Mouse (Mus musculus): Measurements from ENCODE around the gene Glis2. TPM values are rescaled to one million over a fixed set of nuclear protein-coding genes. Genes with fewer than 3 reads are reported as not detected.

Gene Glis2
- total and polyA plus RNA-seq, 3 experiments, result 0.59 to 3.3 (median 2.5) TPM

GRCm38 (mm10) chr16:4634681-4635080, 40.2 kb downstream of the Glis2 start:
- no peaks in the 10 kb centered on the region for H3K27me3 ChIP-seq (replicated peaks)
- TF ChIP-seq CTCF (conservative IDR thresholded peaks at IDR 0.05 in 1 of 2, IDR thresholded peaks at IDR 0.05 in 1 of 2; ENCODE audit: low read depth in 2 of 2, low read length in 2 of 2), result no peak
- no peak for TF ChIP-seq GABPA (IDR thresholded peaks at IDR 0.05; ENCODE audit: insufficient replicate concordance, low read depth, low read length)
- TF ChIP-seq MAFK (IDR thresholded peaks at IDR 0.05; ENCODE audit: insufficient replicate concordance, low read length), result no peak
- no peak for TF ChIP-seq SMC3 (IDR thresholded peaks at IDR 0.05; ENCODE audit: low read depth, low read length)
- no peak for TF ChIP-seq NRF1 (IDR thresholded peaks at IDR 0.05; ENCODE audit: low read depth, low read length)
- no peak for TF ChIP-seq TCF12 (IDR thresholded peaks at IDR 0.05; ENCODE audit: low read depth, low read length)
- TF ChIP-seq UBTF (IDR thresholded peaks at IDR 0.05; ENCODE audit: low read depth, low read length), result no peak
- peaks cover 60 to 92% of the 10 kb centered on the region in 2 experiments for H3K36me3 ChIP-seq (replicated peaks in 1 of 2; ENCODE audit: control insufficient read depth in 1 of 2, insufficient read depth in 1 of 2, low read length in 1 of 2)
- dilution Hi-C loops (cut with MboI; ENCODE audit: extremely low pct_ligation_motif_present, extremely low pct_unique_long_range_greater_than_20kb, low sequenced_read_pairs) (no loop called here), in situ Hi-C loops (cut with MboI; ENCODE audit: low pct_ligation_motif_present, low pct_unique_long_range_greater_than_20kb, low sequenced_read_pairs) (loop anchor here (5.0 to 25.0 kb wide), 2 partner anchors 38 to 503 kb away; partner anchors contain the start of genes Ppl and Sec14l5)
- H3K4me3 ChIP-seq (replicated peaks in 1 of 3; ENCODE audit: low read depth in 2 of 3, low read length in 2 of 3, poor library complexity in 1 of 3), result no peak overlapping the region
- H3K9me3 ChIP-seq (replicated peaks; ENCODE audit: low read length), result no peaks in the 10 kb centered on the region
- no peak for DNase-seq (ENCODE audit: extremely low read depth)
- no peak overlapping the region for H3K4me2 ChIP-seq (ENCODE audit: insufficient read depth, low read depth, poor library complexity, severe bottlenecking)
- no peak overlapping the region for H3K9ac ChIP-seq (ENCODE audit: insufficient read depth, low read depth)
- H3K79me2 ChIP-seq (replicated peaks; ENCODE audit: control insufficient read depth, extremely low read depth, insufficient read depth, poor library complexity, severe bottlenecking), result no peaks in the 10 kb centered on the region
- peaks cover 0 to 16% of the 10 kb centered on the region in 2 experiments; a peak in 2 of 4 replicates for H3K4me1 ChIP-seq (ENCODE audit: control insufficient read depth in 1 of 2, insufficient read depth in 2 of 2)
- H3K27ac ChIP-seq (ENCODE audit: insufficient read depth, low read depth), result no peak overlapping the region

- Histone ChIP-seq H3K36me3 (replicated peaks in 1 of 2; ENCODE audit: control insufficient read depth in 1 of 2, insufficient read depth in 1 of 2, low read length in 1 of 2) (peaks cover 54 to 81% of the 10 kb centered on the region in 2 experiments), H3K9ac (ENCODE audit: insufficient read depth, low read depth) (no peak overlapping the region), H3K4me2 (ENCODE audit: insufficient read depth, low read depth, poor library complexity, severe bottlenecking) (no peak overlapping the region), H3K27me3 (replicated peaks) (no peaks in the 10 kb centered on the region), H3K9me3 (replicated peaks; ENCODE audit: low read length) (no peaks in the 10 kb centered on the region), H3K4me3 (replicated peaks in 1 of 3; ENCODE audit: low read depth in 2 of 3, low read length in 2 of 3, poor library complexity in 1 of 3) (no peak overlapping the region), H3K4me1 (ENCODE audit: control insufficient read depth in 1 of 2, insufficient read depth in 2 of 2) (peaks cover 5 to 18% of the 10 kb centered on the region in 2 experiments), H3K27ac (ENCODE audit: insufficient read depth, low read depth) (no peak overlapping the region), H3K79me2 (replicated peaks; ENCODE audit: control insufficient read depth, extremely low read depth, insufficient read depth, poor library complexity, severe bottlenecking) (no peaks in the 10 kb centered on the region)
- TF ChIP-seq POLR2AphosphoS2 (IDR thresholded peaks at IDR 0.05; ENCODE audit: low read depth, low read length) (no peak), RCOR1 (conservative IDR thresholded peaks at IDR 0.05; ENCODE audit: low read depth, low read length) (no peak), RAD21 (IDR thresholded peaks at IDR 0.05; ENCODE audit: low read depth, low read length) (no peak), MYC (IDR thresholded peaks at IDR 0.05; ENCODE audit: low read depth, low read length) (no peak), SIN3A (IDR thresholded peaks at IDR 0.05; ENCODE audit: low read length) (no peak), TCF12 (IDR thresholded peaks at IDR 0.05; ENCODE audit: low read depth, low read length) (no peak)
- in situ Hi-C loops (cut with MboI; ENCODE audit: low pct_ligation_motif_present, low pct_unique_long_range_greater_than_20kb, low sequenced_read_pairs), result loop anchor here (25.0 kb wide), 1 partner anchor 502 kb away; the partner anchor contains the start of genes Ppl and Sec14l5
- DNase-seq (ENCODE audit: extremely low read depth), result no peak
- dilution Hi-C loops (cut with MboI; ENCODE audit: extremely low pct_ligation_motif_present, extremely low pct_unique_long_range_greater_than_20kb, low sequenced_read_pairs), result no loop called here
Measured at GRCm38 (mm10) chr16:4635760-4636159, 41.2 kb downstream of the Glis2 start.

GRCm38 (mm10) chr16:4638891-4639390, 44.4 kb downstream of the Glis2 start:
- no peak for DNase-seq (ENCODE audit: extremely low read depth)
- in situ Hi-C loops (cut with MboI; ENCODE audit: low pct_ligation_motif_present, low pct_unique_long_range_greater_than_20kb, low sequenced_read_pairs), result loop anchor here (25.0 kb wide), 1 partner anchor 498 kb away; the partner anchor contains the start of genes Ppl and Sec14l5
- peaks cover 26 to 81% of the 10 kb centered on the region in 2 experiments for H3K36me3 ChIP-seq (replicated peaks in 1 of 2; ENCODE audit: control insufficient read depth in 1 of 2, insufficient read depth in 1 of 2, low read length in 1 of 2)

More at GRCm38 (mm10) chr16:4638891-4639390, 44.4 kb downstream of the Glis2 start:
- no peak overlapping the region for H3K27ac ChIP-seq (ENCODE audit: insufficient read depth, low read depth)
- no peak for TF ChIP-seq TBP (conservative IDR thresholded peaks at IDR 0.05; ENCODE audit: low read depth, low read length)
- no peak for TF ChIP-seq UBTF (IDR thresholded peaks at IDR 0.05; ENCODE audit: low read depth, low read length)
- no peak for TF ChIP-seq CTCF (conservative IDR thresholded peaks at IDR 0.05 in 1 of 2, IDR thresholded peaks at IDR 0.05 in 1 of 2; ENCODE audit: low read depth in 2 of 2, low read length in 2 of 2)
- TF ChIP-seq PAX5 (IDR thresholded peaks at IDR 0.05; ENCODE audit: low read length), result no peak
- TF ChIP-seq BHLHE40 (IDR thresholded peaks at IDR 0.05; ENCODE audit: low read depth, low read length), result no peak
- no peak for TF ChIP-seq USF1 (IDR thresholded peaks at IDR 0.05; ENCODE audit: low read depth, low read length)
- TF ChIP-seq KAT2A (IDR thresholded peaks at IDR 0.05; ENCODE audit: insufficient replicate concordance, low read length), result no peak
- TF ChIP-seq ZC3H11A (IDR thresholded peaks at IDR 0.05; ENCODE audit: low read depth, low read length), result no peak
- TF ChIP-seq ZMIZ1 (IDR thresholded peaks at IDR 0.05; ENCODE audit: low read depth, low read length), result no peak
- TF ChIP-seq ETS1 (conservative IDR thresholded peaks at IDR 0.05; ENCODE audit: low read depth, low read length), result no peak
- no peak for TF ChIP-seq MAZ (IDR thresholded peaks at IDR 0.05; ENCODE audit: low read depth, low read length)
- no peak for TF ChIP-seq USF2 (conservative IDR thresholded peaks at IDR 0.05; ENCODE audit: low read depth, low read length)
- TF ChIP-seq JUN (IDR thresholded peaks at IDR 0.05; ENCODE audit: insufficient read depth, low read depth, low read length), result no peak
- no peak for TF ChIP-seq GABPA (IDR thresholded peaks at IDR 0.05; ENCODE audit: insufficient replicate concordance, low read depth, low read length)
- H3K9me3 ChIP-seq (replicated peaks; ENCODE audit: low read length), result no peaks in the 10 kb centered on the region
- H3K4me1 ChIP-seq (ENCODE audit: control insufficient read depth in 1 of 2, insufficient read depth in 2 of 2), result peaks cover 16 to 32% of the 10 kb centered on the region in 2 experiments
- no peaks in the 10 kb centered on the region for H3K79me2 ChIP-seq (replicated peaks; ENCODE audit: control insufficient read depth, extremely low read depth, insufficient read depth, poor library complexity, severe bottlenecking)
- H3K27me3 ChIP-seq (replicated peaks), result no peaks in the 10 kb centered on the region
- no peak overlapping the region for H3K4me3 ChIP-seq (replicated peaks in 1 of 3; ENCODE audit: low read depth in 2 of 3, low read length in 2 of 3, poor library complexity in 1 of 3)
- no peak overlapping the region for H3K9ac ChIP-seq (ENCODE audit: insufficient read depth, low read depth)
- no peak overlapping the region for H3K4me2 ChIP-seq (ENCODE audit: insufficient read depth, low read depth, poor library complexity, severe bottlenecking)
- dilution Hi-C loops (cut with MboI; ENCODE audit: extremely low pct_ligation_motif_present, extremely low pct_unique_long_range_greater_than_20kb, low sequenced_read_pairs), result no loop called here

Measured in CH12.LX (cell line).